8 mouse cellular contexts compared by ENCODE assay signal in the genomic region with DNA sequence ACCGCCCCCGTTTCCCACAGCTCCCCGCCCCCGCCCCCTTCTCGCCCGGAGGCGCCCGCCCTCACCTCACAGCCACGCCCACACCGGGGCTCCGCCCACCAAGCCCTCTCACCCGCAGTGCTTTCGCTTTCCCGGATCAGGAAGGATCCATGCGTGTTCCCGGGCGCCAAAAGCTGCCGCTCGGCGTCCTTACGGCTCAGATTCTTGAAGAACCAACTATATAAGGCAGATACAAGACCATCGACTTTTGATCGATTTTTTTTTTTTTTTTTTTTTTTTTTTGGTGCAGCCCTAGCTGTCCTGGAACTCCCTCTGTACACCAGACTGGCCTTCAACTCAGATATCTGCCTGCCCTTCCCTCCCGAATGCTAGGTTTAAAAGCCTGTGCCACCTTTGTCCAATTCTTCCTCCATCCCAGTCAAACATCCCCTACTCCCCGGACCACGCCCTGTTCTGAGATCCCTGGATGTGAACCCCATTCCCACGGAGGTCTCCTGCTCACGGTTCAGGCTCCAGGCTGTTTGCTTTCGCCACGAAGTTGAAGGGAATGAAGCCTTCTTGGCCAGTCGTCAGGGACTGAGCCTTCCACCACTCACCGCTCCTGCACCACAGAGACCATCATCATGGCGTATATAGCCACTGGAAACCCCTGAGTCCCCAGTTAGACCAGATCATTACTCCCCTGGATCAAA. TPM values are rescaled to one million over a fixed set of nuclear protein-coding genes. Genes with fewer than 3 reads are reported as not detected.
A peak's percentile ranks its signal among the peaks of the same experiment; 100 is the strongest.
DNase-seq lines count a peak whose midpoint lies in the region; ATAC-seq and TF ChIP-seq lines count a peak whose summit lies in the region.

No protein-coding gene starts in this region.

- peaks cover 10% of the 10 kb centered on the region for H3K4me1 ChIP-seq in bone marrow, adult 2 months (ENCODE audit: control insufficient read depth, insufficient read depth, low read length)
- peaks cover 11% of the 10 kb centered on the region for H3K4me1 ChIP-seq in embryonic facial prominence, embryonic 14.5 days (ENCODE audit: control insufficient read depth, insufficient read depth, low read length)
- H3K4me1 ChIP-seq in heart, adult 2 months (ENCODE audit: control insufficient read depth, insufficient read depth, low read length): peaks cover 5% of the 10 kb centered on the region
- peaks cover 9% of the 10 kb centered on the region for H3K4me1 ChIP-seq in limb, embryonic 12.5 days (replicated peaks)
- H3K4me1 ChIP-seq in midbrain, embryonic 14.5 days (ENCODE audit: control insufficient read depth, insufficient read depth, low read length): peaks cover 9% of the 10 kb centered on the region

- H3K27me3 ChIP-seq in embryonic facial prominence, embryonic 14.5 days (replicated peaks; ENCODE audit: control insufficient read depth, insufficient read depth, low read length): no peaks in the 10 kb centered on the region
- H3K27me3 ChIP-seq in heart, adult 2 months (ENCODE audit: control insufficient read depth, insufficient read depth, low read length): no peaks in the 10 kb centered on the region
- no peaks in the 10 kb centered on the region for H3K27me3 ChIP-seq in limb, embryonic 12.5 days
- H3K27me3 ChIP-seq in midbrain, embryonic 14.5 days (ENCODE audit: control insufficient read depth, insufficient read depth, low read length): no peaks in the 10 kb centered on the region

- TF ChIP-seq CTCF in bone marrow, adult 2 months (IDR thresholded peaks at IDR 0.05; ENCODE audit: control insufficient read depth, insufficient read depth, low read length): no peak
- TF ChIP-seq CTCF in heart, adult 2 months (IDR thresholded peaks at IDR 0.05): no peak

- H3K9me3 ChIP-seq in embryonic facial prominence, embryonic 14.5 days (ENCODE audit: control insufficient read depth, low read length): no peaks in the 10 kb centered on the region
- no peaks in the 10 kb centered on the region for H3K9me3 ChIP-seq in limb, embryonic 12.5 days
- no peaks in the 10 kb centered on the region for H3K9me3 ChIP-seq in midbrain, embryonic 14.5 days (ENCODE audit: control insufficient read depth, low read length)

- no peaks in the 10 kb centered on the region for H3K36me3 ChIP-seq in embryonic facial prominence, embryonic 14.5 days (ENCODE audit: control insufficient read depth, insufficient read depth, low read length)
- no peaks in the 10 kb centered on the region for H3K36me3 ChIP-seq in heart, adult 2 months (ENCODE audit: control insufficient read depth, insufficient read depth, low read length)
- no peaks in the 10 kb centered on the region for H3K36me3 ChIP-seq in limb, embryonic 12.5 days
- no peaks in the 10 kb centered on the region for H3K36me3 ChIP-seq in midbrain, embryonic 14.5 days (ENCODE audit: control insufficient read depth, insufficient read depth, low read length)

- peak; percentile 77 for DNase-seq in 3134 (ENCODE audit: extremely low read depth, insufficient read length, low spot score)
- peak; percentile 95 for DNase-seq in embryonic facial prominence, embryonic 14.5 days (ENCODE audit: low spot score)
- DNase-seq in heart, adult 2 months: peak; percentile 90 to 93
- DNase-seq in kidney, adult 8-10 months: peak; percentile 85 to 90
- peak; percentile 93 for DNase-seq in midbrain, embryonic 14.5 days
- peak; percentile 87 for DNase-seq in spleen, adult 12 weeks (ENCODE audit: low spot score)

- H3K79me2 ChIP-seq in heart, adult 2 months (replicated peaks; ENCODE audit: control insufficient read depth, insufficient read depth, low read length): no peaks in the 10 kb centered on the region

- 0 out of 2 replicates have a peak, but pooled peaks have one; percentile 8 for TF ChIP-seq EP300 in heart, adult 2 months (IDR thresholded peaks at IDR 0.05; ENCODE audit: insufficient read depth, low read depth, low read length)

- H3K4me3 ChIP-seq in bone marrow, adult 2 months (replicated peaks; ENCODE audit: control insufficient read depth, low read depth, low read length): peak overlapping the region; percentile 77
- H3K4me3 ChIP-seq in embryonic facial prominence, embryonic 14.5 days (ENCODE audit: low read depth, low read length): peak overlapping the region; percentile 49
- H3K4me3 ChIP-seq in heart, adult 2 months: peak overlapping the region; percentile 40
- peak overlapping the region; percentile 53 for H3K4me3 ChIP-seq in limb, embryonic 12.5 days (replicated peaks)
- H3K4me3 ChIP-seq in midbrain, embryonic 14.5 days (replicated peaks; ENCODE audit: low read depth, low read length): peak overlapping the region; percentile 44

- ATAC-seq in embryonic facial prominence, embryonic 14.5 days (ENCODE audit: low read depth): peak; percentile 81
- ATAC-seq in limb, embryonic 12.5 days (ENCODE audit: insufficient number of reproducible peaks, insufficient read depth, low FRiP score, low TSS enrichment, low read depth): peak; percentile 43
- ATAC-seq in midbrain, embryonic 14.5 days (ENCODE audit: low FRiP score, low TSS enrichment): peak; percentile 80

- H3K4me2 ChIP-seq in embryonic facial prominence, embryonic 14.5 days (ENCODE audit: low read depth, low read length): peak overlapping the region; percentile 72
- H3K4me2 ChIP-seq in limb, embryonic 12.5 days: peak overlapping the region; percentile 92
- peak overlapping the region; percentile 70 for H3K4me2 ChIP-seq in midbrain, embryonic 14.5 days (ENCODE audit: low read length)

- TF ChIP-seq POLR2A in bone marrow, adult 2 months (IDR thresholded peaks at IDR 0.05; ENCODE audit: borderline replicate concordance, control insufficient read depth, low read depth, low read length): peak; percentile 70; the same call in 1 of the 2 replicates
- TF ChIP-seq POLR2A in heart, adult 2 months (IDR thresholded peaks at IDR 0.05; ENCODE audit: insufficient read depth, low read depth, low read length): peak; percentile 93

- peak overlapping the region; percentile 66 for H3K9ac ChIP-seq in embryonic facial prominence, embryonic 14.5 days (ENCODE audit: low read depth, low read length)
- H3K9ac ChIP-seq in heart, adult 2 months (ENCODE audit: low read depth, low read length): peak overlapping the region; percentile 58
- peak overlapping the region; percentile 64 for H3K9ac ChIP-seq in limb, embryonic 12.5 days (replicated peaks)
- H3K9ac ChIP-seq in midbrain, embryonic 14.5 days (replicated peaks; ENCODE audit: low read length): peak overlapping the region; percentile 60

- WGBS in bone marrow, adult 2 months: 10% methylated on average over 33 of the region's 33 CpGs
- WGBS in embryonic facial prominence, embryonic 14.5 days: 8% methylated on average over 29 of the region's 33 CpGs
- WGBS in heart, adult 2 months: 6% methylated on average over 33 of the region's 33 CpGs
- 8% methylated on average over 33 of the region's 33 CpGs for WGBS in limb, embryonic 12.5 days
- 9% methylated on average over 30 of the region's 33 CpGs for WGBS in midbrain, embryonic 14.5 days

- H3K27ac ChIP-seq in bone marrow, adult 2 months (ENCODE audit: control insufficient read depth, insufficient read depth, low read depth, low read length, poor library complexity): peak overlapping the region; percentile 52
- peak overlapping the region; percentile 72; the same call in 1 of the 2 replicates for H3K27ac ChIP-seq in embryonic facial prominence, embryonic 14.5 days (replicated peaks; ENCODE audit: low read depth, low read length)
- peak overlapping the region; percentile 62 for H3K27ac ChIP-seq in heart, adult 2 months
- H3K27ac ChIP-seq in limb, embryonic 12.5 days: peak overlapping the region; percentile 78; the same call in 1 of the 2 replicates
- H3K27ac ChIP-seq in midbrain, embryonic 14.5 days (replicated peaks; ENCODE audit: low read depth, low read length): peak overlapping the region; percentile 65; the same call in 1 of the 2 replicates

- intact Hi-C loops in heart, adult 2 months (cut with DNase I): loop anchor here (2.0 kb wide), 2 partner anchors 14 to 18 kb away; a partner anchor contains a TSS

RNA-seq across cellular contexts. Expression of a gene that starts 14.2 kb away (rescaled TPM):
- 78.4 and 100 TPM in 2 replicates for polyA plus RNA-seq in bone marrow, adult 2 months (2011; ENCODE audit: insufficient read depth, insufficient read length, low replicate concordance, missing spikeins)
- polyA plus RNA-seq in embryonic facial prominence, embryonic 14.5 days (2014; fragmentation: Nextera tagmentation; extraction: Ambion mirVana): 179 and 200 TPM in 2 replicates
- 10 to 100 TPM; 15.7 to 16.1 TPM for total RNA-seq in heart, adult 2 months (2021)
- polyA plus RNA-seq in heart, adult 2 months (2012; rRNA removed): 17.9 and 35.2 TPM in 2 replicates
- 278 and 292 TPM in 2 replicates for polyA plus RNA-seq in limb, embryonic 12.5 days (2016; fragmentation: Nextera tagmentation; extraction: Ambion mirVana)
- 73.6 and 101 TPM in 2 replicates for polyA plus RNA-seq in midbrain, embryonic 14.5 days (2014; fragmentation: Nextera tagmentation; extraction: Ambion mirVana)

RNA-seq across cellular contexts. Expression of a gene that starts 16.8 kb away (rescaled TPM):
- polyA plus RNA-seq in bone marrow, adult 2 months (2011; ENCODE audit: insufficient read depth, insufficient read length, low replicate concordance, missing spikeins): 10.2 and 17.8 TPM in 2 replicates
- 4.7 and 6.4 TPM in 2 replicates for polyA plus RNA-seq in embryonic facial prominence, embryonic 14.5 days (2014; fragmentation: Nextera tagmentation; extraction: Ambion mirVana)
- 1 to 10 TPM in 1 of 2 experiments, under 1 TPM in 1; 0.84 to 1.1 TPM for total RNA-seq in heart, adult 2 months (2021)
- polyA plus RNA-seq in heart, adult 2 months (2012; rRNA removed): 1.6 and 3.5 TPM in 2 replicates
- 12.4 and 17.0 TPM in 2 replicates for polyA plus RNA-seq in limb, embryonic 12.5 days (2016; fragmentation: Nextera tagmentation; extraction: Ambion mirVana)
- polyA plus RNA-seq in midbrain, embryonic 14.5 days (2014; fragmentation: Nextera tagmentation; extraction: Ambion mirVana): 9.0 and 13.6 TPM in 2 replicates

RNA-seq across cellular contexts. Expression of a gene that starts 21.7 kb away (rescaled TPM):
- 9.0 TPM in 2 replicates for polyA plus RNA-seq in bone marrow, adult 2 months (2011; ENCODE audit: insufficient read depth, insufficient read length, low replicate concordance, missing spikeins)
- 6.4 and 6.9 TPM in 2 replicates for polyA plus RNA-seq in embryonic facial prominence, embryonic 14.5 days (2014; fragmentation: Nextera tagmentation; extraction: Ambion mirVana)
- total RNA-seq in heart, adult 2 months (2021): under 1 TPM in 1 of 2 experiments, not detected in 1; 0.81 TPM
- 1.4 and 1.8 TPM in 2 replicates for polyA plus RNA-seq in heart, adult 2 months (2012; rRNA removed)
- 3.4 and 4.1 TPM in 2 replicates for polyA plus RNA-seq in limb, embryonic 12.5 days (2016; fragmentation: Nextera tagmentation; extraction: Ambion mirVana)
- polyA plus RNA-seq in midbrain, embryonic 14.5 days (2014; fragmentation: Nextera tagmentation; extraction: Ambion mirVana): 0.24 TPM in 1 of 2 replicates, not detected in the other

RNA-seq across cellular contexts. Expression of a gene that starts 43.3 kb away (rescaled TPM):
- 14.6 and 53.8 TPM in 2 replicates for polyA plus RNA-seq in bone marrow, adult 2 months (2011; ENCODE audit: insufficient read depth, insufficient read length, low replicate concordance, missing spikeins)
- 488 and 603 TPM in 2 replicates for polyA plus RNA-seq in embryonic facial prominence, embryonic 14.5 days (2014; fragmentation: Nextera tagmentation; extraction: Ambion mirVana)
- total RNA-seq in heart, adult 2 months (2021): 1 to 10 TPM; 3.5 to 5.1 TPM
- polyA plus RNA-seq in heart, adult 2 months (2012; rRNA removed): 5.1 and 7.0 TPM in 2 replicates
- 1,451 and 1,538 TPM in 2 replicates for polyA plus RNA-seq in limb, embryonic 12.5 days (2016; fragmentation: Nextera tagmentation; extraction: Ambion mirVana)
- 1,591 and 1,713 TPM in 2 replicates for polyA plus RNA-seq in midbrain, embryonic 14.5 days (2014; fragmentation: Nextera tagmentation; extraction: Ambion mirVana)

RNA-seq across cellular contexts. Expression of a gene that starts 43.8 kb away (rescaled TPM):
- 105 and 123 TPM in 2 replicates for polyA plus RNA-seq in bone marrow, adult 2 months (2011; ENCODE audit: insufficient read depth, insufficient read length, low replicate concordance, missing spikeins)
- 288 and 308 TPM in 2 replicates for polyA plus RNA-seq in embryonic facial prominence, embryonic 14.5 days (2014; fragmentation: Nextera tagmentation; extraction: Ambion mirVana)
- total RNA-seq in heart, adult 2 months (2021): 100 to 1,000 TPM; 116 to 132 TPM
- 185 and 257 TPM in 2 replicates for polyA plus RNA-seq in heart, adult 2 months (2012; rRNA removed)
- polyA plus RNA-seq in limb, embryonic 12.5 days (2016; fragmentation: Nextera tagmentation; extraction: Ambion mirVana): 259 and 264 TPM in 2 replicates
- 232 and 238 TPM in 2 replicates for polyA plus RNA-seq in midbrain, embryonic 14.5 days (2014; fragmentation: Nextera tagmentation; extraction: Ambion mirVana)

Comparison
In these comparisons a context has a peak if more than half of its experiments do, and no peak if none do; other contexts are left out.
1. Peak in every context shown above with its lines: DNase-seq, ATAC-seq, H3K4me3 ChIP-seq and H3K27ac ChIP-seq.